Mouse (Mus musculus) cerebellum, postnatal 4 days (tissue): ENCODE results near the gene Trmt61a.
"Not testable (repeated sequence)": the region's sequence is repeated elsewhere in the genome, so short reads cannot be mapped to it uniquely, and the experiment has no call there.

Source experiments
- DNase-seq, 2 experiments: peaks; one replicate each; pipeline ENCODE4 v3.0.0; 2022; ENCODE audit warnings: low spot score in 2 of 2, mixed read lengths in 1 of 2

Trmt61a gene

GRCm38 (mm10) chr12:111677882-111678669 lies at the start of gene Trmt61a:
TSS of gene Trmt61a (plus strand) at chr12:111678105.
- peak; percentile 88 to 91 for DNase-seq

- peak; percentile 58 to 74 for DNase-seq
These were observed 29.8 kb upstream of the Trmt61a start for GRCm38 (mm10) chr12:111648061-111648645.

GRCm38 (mm10) chr12:111652953-111653352 lies 25.0 kb upstream of the Trmt61a start:
- no peak for DNase-seq

GRCm38 (mm10) chr12:111653434-111653833 lies 24.5 kb upstream of the Trmt61a start:
- peak; percentile 47 to 75 for DNase-seq

DNA sequence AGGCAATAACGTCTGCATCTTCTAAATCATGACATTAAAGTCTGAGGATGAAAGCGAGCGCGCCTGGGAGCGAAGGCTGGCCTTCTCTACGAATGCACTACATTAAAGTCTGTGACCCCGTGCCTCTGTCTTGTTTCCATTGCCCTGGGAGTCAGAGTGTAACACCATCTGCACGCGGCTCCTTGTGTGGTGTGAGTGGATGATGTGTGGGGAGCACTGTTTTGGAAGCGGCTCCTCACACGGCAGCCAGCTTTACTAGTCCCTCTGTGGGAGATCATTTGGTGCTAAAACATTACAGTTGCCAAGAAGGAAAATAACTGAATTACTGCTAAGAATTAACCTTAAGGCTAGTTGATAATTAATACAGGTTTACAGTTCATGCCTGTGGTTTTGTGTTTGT lies 22.2 kb upstream of the Trmt61a start:
- DNase-seq = no peak

GRCm38 (mm10) chr12:111659331-111659730 lies 18.6 kb upstream of the Trmt61a start:
- DNase-seq = no peak

- DNase-seq = no peak
These were observed 17.3 kb upstream of the Trmt61a start for GRCm38 (mm10) chr12:111660628-111661027.

GRCm38 (mm10) chr12:111661554-111661953 lies 16.4 kb upstream of the Trmt61a start:
- not testable (repeated sequence) for DNase-seq

DNA sequence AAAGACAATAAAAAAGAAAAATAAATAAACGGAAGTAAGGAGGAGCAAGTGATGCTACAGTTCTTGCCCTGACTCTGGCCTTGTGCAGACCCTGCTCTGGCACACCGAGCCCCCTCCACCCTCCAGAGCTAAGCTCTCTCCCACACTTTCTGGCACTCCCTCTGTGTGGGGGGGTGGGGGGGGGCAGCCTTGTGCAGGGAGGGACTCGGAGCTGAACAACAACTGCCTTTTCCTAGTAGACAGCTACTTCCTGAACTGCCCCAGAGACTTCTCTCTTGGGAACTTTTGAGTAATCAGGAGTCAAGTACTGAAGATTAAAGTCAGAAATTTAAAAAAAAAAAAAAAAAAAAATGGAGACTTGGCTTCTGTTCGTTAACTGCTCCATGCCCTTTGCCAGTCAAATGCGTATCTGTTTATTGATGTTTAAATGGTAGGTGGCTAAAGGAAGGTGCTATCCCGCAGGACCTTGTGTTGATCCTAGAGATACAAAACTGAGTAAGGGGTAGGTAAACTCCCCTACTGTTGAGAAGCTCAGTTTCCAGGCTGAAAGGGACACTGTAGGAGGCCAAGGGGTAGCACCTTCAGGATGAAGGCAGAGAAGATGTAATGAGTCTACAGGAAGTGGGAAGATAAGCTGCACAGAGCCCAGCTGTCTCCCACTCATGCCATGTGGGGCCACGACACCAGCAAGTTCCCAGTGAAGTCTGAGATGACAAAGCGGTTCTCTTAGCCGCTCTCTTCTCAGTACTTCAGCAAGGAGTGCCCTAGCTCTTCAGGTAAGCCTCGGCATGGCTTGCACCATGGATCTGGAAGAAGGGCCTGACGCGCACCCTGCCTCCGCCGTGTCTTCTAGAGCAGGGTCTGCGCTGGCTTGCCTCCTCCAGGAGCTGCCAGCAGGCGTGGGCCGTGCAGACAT lies 14.4 kb upstream of the Trmt61a start:
- no peak for DNase-seq

GRCm38 (mm10) chr12:111664144-111664634 lies 13.7 kb upstream of the Trmt61a start:
- DNase-seq = no peak

- no peak for DNase-seq
These were observed 12.6 kb upstream of the Trmt61a start for GRCm38 (mm10) chr12:111665041-111665880.

DNA sequence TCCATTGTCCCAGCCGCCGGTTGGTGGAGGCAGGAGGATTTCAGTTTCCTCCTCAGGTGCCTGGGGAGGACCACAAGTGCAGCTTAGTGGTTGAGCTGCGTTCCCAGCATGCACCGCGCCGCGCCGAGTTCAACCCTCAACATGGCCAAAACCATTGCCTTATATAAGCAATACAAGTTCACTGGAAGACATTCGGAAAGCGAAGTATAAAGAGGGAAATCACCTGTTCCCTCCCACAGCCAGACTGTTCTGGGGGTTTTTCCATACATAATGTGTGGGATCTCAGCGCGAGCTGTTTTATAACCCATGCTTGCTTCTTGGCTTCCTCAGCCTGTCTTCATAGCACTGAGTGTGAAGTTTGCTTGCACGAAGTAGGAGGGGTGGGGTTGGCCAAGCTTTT lies 11.5 kb upstream of the Trmt61a start:
- no peak for DNase-seq

DNA sequence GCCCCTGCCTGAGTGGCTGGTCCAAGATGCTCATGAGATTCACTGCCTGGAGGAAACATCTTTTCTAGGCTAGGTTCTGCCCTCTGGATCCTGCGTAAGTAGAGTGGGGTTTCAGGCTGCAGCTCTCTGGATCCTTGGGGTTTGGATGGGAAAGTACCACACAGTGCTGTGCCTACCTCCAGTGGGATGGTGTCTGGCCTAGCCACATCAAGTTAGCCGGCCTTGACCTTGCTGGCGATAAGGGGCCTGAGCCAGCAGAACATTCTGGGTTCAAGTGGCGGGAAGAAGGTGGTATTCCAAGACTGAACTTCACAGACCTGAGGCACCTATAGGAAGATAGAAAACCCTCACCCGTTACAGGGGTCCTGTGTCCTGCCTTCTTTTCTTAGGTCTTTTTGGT lies 10.5 kb upstream of the Trmt61a start:
- no peak for DNase-seq

DNA sequence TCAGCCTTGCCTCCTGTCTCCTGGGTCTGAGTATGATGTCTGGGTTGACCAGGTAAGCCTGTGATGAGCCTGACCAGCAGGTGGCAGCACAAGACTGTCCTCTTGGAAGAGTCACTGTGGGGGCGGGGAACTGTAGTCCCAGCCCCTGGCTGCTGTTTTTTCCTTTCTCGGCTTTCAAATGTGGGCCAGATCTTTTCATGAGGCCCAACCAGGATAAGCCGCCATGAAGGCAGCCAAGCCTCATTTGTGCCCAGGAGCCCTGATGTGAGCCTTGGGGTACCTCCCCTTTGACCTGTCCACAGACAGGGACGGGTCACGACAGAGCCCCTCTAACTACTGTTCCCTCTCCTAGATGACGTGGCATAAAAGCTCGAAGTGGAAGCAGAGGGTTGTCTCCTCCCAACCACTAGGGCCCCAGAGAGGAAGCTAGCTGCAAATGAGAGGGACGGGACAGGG lies 9.4 kb upstream of the Trmt61a start:
- DNase-seq = peak; percentile 97 to 98

GRCm38 (mm10) chr12:111669000-111669788 lies 8.7 kb upstream of the Trmt61a start:
- DNase-seq = no peak

DNA sequence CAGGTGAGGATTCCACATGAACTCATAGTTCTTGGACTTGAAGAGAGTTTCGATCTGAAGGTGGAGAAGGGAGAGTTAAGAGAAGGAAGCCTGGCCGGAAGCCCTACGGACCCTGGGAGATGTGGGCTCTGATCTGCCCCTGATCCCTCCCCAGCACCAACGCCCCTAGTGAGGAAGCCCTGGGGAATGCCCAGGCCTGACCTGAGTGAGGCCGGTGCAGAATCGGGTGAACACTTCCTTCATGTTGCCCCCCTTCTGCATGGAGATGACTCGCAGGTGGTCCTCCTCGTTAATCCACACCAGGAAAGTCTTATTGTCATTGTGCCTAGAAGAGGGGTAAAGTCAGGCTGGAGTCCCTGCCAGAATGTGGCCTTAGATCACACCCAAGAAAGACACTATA lies 7.9 kb upstream of the Trmt61a start:
- no peak for DNase-seq

- peak in 1 of 2 experiments; percentile 61 for DNase-seq
These were observed 7.4 kb upstream of the Trmt61a start for GRCm38 (mm10) chr12:111670371-111670971.

DNA sequence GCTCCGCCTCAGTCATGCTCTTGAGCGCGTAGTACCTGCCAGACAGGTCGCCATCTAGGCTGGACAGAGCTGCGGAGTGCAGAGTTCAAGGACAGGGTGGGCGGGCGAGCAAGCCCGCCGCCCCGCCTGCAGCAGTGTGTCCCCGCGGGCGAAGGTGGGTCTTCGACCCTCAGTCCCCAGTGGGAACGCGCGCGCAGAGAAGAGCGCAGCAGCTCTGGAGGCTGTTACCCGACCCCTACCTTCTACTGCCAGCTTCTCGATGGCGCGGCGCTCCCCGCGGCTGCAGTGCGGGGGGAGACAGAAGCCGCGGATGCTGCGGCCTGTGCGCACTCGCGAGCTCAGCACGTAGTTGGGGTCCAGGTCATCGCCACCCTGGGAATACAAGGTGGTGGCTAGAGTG lies 6.9 kb upstream of the Trmt61a start:
- no peak for DNase-seq

GRCm38 (mm10) chr12:111671431-111671902 lies 6.4 kb upstream of the Trmt61a start:
- peak; percentile 48 to 67 for DNase-seq

DNA sequence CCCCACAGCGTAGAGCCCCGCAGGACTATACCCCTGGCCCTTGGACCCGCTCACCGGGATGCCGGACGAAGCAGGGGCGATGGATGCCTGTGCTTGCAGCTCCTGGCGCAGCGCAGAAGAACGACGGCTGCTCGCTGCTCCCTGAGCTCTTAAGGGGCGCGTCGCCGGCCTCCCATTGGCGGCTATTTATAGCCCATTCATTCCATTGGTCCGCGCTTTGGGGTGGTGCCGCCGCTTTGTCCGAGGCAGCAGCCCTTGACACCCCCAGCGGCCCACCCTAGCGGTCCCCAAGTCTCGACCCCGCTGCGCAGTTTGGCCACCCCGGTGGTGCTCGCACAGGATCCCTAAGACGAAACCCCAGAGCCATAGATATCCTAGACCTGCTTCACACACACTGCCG lies 5.7 kb upstream of the Trmt61a start, which contains the start of gene Ckb:
Ckb (minus strand) TSS at position 163 of the 400 bp plus-strand sequence.
- DNase-seq = peak; percentile 82 to 88
